Mouse (Mus musculus) 3134 (cell line): ENCODE measurements around the gene Usp54.
A peak's percentile ranks its signal among the peaks of the same experiment; 100 is the strongest.

ENCODE experiments used
- DNase-seq: peaks from one replicate; pipeline ENCODE4 v3.0.0-alpha.2; 2011; ENCODE audit warnings: low spot score; ENCODE audit not compliant: insufficient read length; ENCODE audit errors: extremely low read depth

The Usp54 gene

GRCm38 (mm10) chr14:20640644-20641437, at the start of gene Usp54:
Gene Usp54 (minus strand): TSS chr14:20641063.
- DNase-seq, result peak; percentile 88

DNA sequence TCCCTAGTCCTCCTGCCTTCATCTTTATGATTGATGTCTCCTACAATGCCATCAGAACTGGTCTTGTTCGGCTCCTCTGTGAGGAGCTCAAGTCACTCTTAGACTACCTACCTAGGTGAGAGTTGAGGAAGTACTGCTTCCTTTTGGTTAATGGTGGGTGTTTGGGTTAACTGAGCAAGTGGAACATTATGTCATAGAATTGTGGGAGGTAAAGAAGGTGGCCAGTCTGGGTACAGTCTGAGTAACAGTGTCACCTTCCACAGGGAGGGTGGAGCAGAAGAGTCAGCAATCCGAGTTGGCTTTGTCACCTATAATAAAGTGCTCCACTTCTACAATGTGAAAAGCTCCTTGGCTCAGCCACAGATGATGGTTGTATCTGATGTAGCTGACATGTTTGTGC, 48.1 kb upstream of the Usp54 start:
- DNase-seq, result no peak

DNA sequence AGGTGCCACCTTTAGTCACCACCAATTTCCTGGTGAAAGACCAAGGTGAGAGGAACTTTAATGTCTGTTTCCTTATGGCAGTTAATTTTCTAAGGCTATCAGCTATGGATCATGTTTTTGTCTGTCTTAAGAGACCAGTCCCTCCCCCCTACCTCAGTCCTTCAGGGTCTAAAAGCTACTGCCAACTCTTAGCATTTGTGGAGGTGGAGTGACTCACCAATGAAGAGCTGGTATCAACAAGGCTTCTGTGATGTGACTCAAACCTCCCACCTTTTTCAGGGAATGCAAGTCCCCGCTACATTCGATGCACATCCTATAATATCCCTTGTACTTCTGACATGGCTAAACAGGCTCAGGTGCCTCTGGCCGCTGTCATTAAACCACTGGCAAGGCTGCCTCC, 45.7 kb upstream of the Usp54 start:
- no peak for DNase-seq

- peak; percentile 41 for DNase-seq
These were observed 41.6 kb upstream of the Usp54 start for GRCm38 (mm10) chr14:20682498-20682897.

- no peak for DNase-seq
These were observed 40.9 kb upstream of the Usp54 start for GRCm38 (mm10) chr14:20681742-20682141.

- DNase-seq, result no peak
These were observed 37.0 kb upstream of the Usp54 start for GRCm38 (mm10) chr14:20677906-20678305.

DNA sequence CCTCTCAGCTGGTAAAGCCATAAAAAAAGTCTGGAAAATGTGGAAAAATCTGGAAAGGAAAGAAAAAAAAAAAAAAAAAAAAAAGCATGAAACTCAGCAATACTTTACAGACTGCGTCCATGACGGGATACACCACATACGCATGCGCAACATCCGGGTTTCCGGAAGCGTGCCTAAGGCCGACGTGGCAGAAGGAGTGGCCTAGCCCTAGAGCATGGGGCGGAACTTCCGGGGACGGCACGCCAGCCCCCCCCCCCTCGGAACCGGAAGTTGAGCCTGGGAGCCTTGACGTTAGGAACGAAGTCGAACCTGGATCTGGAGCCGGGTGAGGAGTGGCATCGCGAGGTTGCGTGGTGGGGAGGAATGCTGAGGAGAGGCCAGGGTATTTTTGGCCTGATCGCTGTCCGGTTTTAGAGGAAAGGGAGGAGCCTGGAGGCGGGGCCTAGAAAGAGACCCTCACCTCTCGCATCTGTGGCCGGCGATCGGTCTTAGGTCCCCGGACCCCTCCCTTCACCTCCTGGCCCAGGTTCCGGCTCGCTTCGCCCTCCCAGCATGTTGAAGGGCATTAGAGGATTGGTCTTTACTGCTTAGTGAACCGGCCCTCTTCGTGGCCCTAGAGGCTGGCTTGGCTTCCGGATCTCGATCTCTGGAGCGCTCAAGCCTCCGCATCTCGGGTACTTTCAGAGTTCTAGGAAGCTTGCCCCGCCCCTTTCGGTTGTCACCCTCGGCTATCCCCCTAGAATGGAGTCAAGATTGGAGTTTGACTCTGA, 33.4 kb upstream of the Usp54 start, which contains the start of gene Sec24c:
Gene Sec24c, plus strand, starts transcription at position 245 of the 770 bp plus-strand sequence.
- peak; percentile 96 for DNase-seq

GRCm38 (mm10) chr14:20673735-20674063, 32.8 kb upstream of the Usp54 start:
- no peak for DNase-seq

GRCm38 (mm10) chr14:20672990-20673389, 32.1 kb upstream of the Usp54 start:
- DNase-seq, result peak; percentile 37

- no peak for DNase-seq
These were observed 27.4 kb upstream of the Usp54 start, which contains the start of gene Synpo2l for GRCm38 (mm10) chr14:20668154-20668810. Gene Synpo2l (minus strand): TSS chr14:20668354.

DNA sequence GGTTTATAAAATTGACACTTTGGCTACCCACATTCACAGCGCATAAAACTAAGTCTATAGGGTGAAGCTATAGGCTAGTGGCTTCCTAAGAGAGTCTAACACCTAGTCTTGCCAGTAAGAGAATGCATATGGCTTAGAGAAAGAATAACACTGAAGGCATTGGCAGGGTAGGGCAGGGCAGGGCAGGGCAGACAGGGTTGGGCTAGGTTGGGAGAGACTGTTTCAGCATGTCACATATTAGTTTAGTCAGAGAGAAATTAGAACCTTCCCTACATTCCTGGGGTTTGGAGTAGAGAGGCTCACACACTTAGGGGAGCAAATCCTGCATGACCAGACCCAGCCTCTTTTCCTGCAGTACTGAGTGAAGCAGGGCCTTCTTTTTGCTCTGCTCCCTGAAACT, 26.6 kb upstream of the Usp54 start:
- DNase-seq, result no peak

GRCm38 (mm10) chr14:20664436-20664835, 23.6 kb upstream of the Usp54 start:
- no peak for DNase-seq

DNA sequence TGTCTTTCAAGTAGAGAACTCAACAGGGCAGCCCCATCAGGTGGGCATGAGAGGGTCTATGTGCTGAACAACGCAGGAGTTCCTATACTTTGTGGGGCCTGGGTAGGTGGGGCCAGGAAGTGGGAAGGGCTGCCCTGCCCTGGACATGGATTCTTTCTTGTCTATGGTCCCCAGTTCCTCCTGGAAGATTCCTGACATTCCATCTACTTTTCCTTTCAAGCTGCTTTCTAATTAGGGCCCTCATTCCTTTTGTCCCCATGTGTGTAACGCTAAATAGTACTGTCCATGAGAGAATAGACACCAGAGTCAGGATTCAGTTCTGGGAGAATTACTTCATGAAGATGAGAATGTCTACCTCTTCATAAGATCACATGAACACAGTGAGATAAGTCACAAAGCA, 22.7 kb upstream of the Usp54 start:
- no peak for DNase-seq

GRCm38 (mm10) chr14:20662740-20663139, 21.9 kb upstream of the Usp54 start:
- DNase-seq, result no peak

- DNase-seq, result no peak
These were observed 20.9 kb upstream of the Usp54 start for GRCm38 (mm10) chr14:20661661-20662331.

DNA sequence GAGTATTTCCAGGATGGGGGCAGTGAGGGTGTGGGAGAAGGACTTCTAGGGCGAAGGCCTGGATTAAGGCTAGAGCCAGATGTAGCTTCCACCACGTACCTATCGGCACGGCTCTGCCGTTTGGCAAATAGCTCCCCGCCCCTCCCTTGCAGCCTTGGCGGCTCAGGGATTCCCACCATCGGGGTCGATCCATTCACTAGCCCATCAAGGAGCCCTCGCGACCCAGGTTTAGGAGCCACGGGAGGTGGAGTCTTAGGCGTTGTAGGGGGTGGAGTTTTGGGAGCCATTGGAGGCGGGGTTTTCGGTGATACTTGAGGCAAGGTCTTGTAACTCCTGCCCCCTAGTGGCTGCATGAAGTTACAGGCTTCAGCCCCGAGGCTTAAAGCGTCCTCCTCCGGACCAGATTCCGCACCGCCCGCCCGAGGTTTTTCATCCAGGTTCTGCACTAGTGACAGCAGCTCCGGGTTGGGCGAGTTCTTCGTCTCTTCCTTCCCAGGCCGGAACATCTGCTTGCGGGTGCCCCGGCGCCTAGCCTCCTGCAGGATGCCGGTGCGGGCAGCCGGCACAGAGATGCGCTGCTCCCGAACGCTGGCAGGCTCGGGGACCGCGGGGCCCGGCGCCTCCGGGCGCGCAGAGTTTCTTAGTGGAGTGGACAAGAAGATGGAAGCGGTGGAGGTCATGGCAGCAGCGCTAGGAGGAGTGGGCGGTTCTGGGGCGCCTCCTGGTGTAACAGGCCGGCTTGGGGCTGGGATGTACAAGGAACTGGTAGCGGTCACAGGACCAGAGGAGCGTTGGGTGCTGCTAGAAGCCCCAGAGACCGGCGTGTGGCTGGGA, 20.2 kb upstream of the Usp54 start:
- DNase-seq, result peak; percentile 88

DNA sequence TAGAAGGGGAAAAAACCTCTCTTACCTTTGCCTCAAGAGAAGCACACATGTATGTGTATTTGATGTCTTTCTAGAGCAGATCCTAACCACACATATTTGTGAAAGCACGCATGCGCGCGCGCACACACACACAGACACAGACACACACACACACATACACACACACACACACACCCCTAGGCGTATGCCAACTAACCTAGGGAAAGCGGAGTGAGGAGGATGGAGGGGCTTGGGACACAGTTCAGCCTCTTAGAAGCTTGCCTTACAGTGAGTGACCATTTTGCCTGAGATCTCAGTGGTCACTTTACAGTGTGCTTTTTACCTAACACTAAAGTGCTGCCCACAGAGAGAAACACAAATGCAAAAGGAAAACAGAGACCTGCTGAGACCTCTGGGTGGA, 18.8 kb upstream of the Usp54 start:
- DNase-seq, result no peak

DNA sequence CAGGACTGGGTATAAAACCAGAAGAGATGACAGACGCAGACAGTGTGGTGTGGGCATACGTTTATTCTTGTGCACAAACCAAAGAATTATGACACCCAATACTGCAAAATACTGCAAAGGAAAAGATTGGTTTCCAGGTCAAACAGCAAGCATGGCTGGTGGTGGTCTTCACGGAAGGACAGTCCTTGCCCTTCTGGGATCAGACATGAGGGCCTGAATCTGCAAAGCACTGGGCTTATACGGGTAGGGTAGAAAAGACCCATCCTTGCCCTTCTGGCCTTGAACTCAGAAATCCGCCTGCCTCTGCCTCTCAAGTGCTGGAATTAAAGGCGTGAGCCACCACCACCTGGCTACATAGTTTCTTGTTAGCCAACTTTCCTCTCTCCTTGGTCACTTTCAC, 18.0 kb upstream of the Usp54 start:
- DNase-seq, result no peak

- DNase-seq, result no peak
These were observed 17.5 kb upstream of the Usp54 start for GRCm38 (mm10) chr14:20658326-20658725.

DNA sequence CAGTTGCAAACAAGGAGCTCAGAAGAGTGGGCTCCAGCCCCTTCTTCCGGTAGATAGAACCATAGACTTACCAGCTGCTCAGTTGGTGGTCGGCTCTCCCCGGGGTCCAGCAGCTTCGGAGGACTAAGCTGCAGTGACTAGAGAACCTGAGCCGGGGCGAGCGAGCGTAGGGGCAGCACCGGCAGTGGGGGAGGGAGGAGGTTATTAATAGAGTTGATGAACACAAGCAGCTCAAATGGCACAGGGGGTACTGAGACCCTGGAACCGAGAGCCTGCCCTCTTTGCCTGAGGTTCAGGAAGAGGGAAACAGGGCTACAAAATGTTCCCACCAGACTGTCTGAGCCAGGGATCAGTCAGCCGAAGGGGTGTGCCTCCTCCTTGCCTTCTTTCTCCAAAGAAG, 15.5 kb upstream of the Usp54 start, which contains the start of gene Myoz1:
Gene Myoz1, minus strand, starts transcription at position 180 of the 400 bp plus-strand sequence.
- no peak for DNase-seq
